Mouse (Mus musculus): Measurements from ENCODE around the gene Zfp697. TPM values are rescaled to one million over a fixed set of nuclear protein-coding genes. Genes with fewer than 3 reads are reported as not detected.
"Not testable (repeated sequence)": the region's sequence is repeated elsewhere in the genome, so short reads cannot be mapped to it uniquely, and the experiment has no call there.

The Zfp697 gene
- polyA plus RNA-seq, 1 experiment from 2014 or later = 8.9 TPM

- not testable (repeated sequence) for H3K27ac ChIP-seq
- WGBS = 76% methylated on average over 12 of the region's 12 CpGs
Measured at GRCm38 (mm10) chr3:98406569-98407144, 24.4 kb downstream of the Zfp697 start.

GRCm38 (mm10) chr3:98407261-98407780, 25.1 kb downstream of the Zfp697 start:
- not testable (repeated sequence) for ATAC-seq (ENCODE audit: insufficient number of reproducible peaks, insufficient read depth, low FRiP score, low TSS enrichment, low read depth); H3K36me3 ChIP-seq; H3K27ac ChIP-seq; H3K4me3 ChIP-seq (replicated peaks); H3K4me2 ChIP-seq; H3K9me3 ChIP-seq; H3K27me3 ChIP-seq; H3K4me1 ChIP-seq (replicated peaks); H3K9ac ChIP-seq (replicated peaks)
- WGBS = 65% methylated on average over 5 of the region's 5 CpGs

More at GRCm38 (mm10) chr3:98406569-98407144, 24.4 kb downstream of the Zfp697 start:
- not testable (repeated sequence) for H3K4me2 ChIP-seq; H3K4me3 ChIP-seq (replicated peaks); H3K9ac ChIP-seq (replicated peaks); ATAC-seq (ENCODE audit: insufficient number of reproducible peaks, insufficient read depth, low FRiP score, low TSS enrichment, low read depth); H3K4me1 ChIP-seq (replicated peaks); H3K27me3 ChIP-seq; H3K9me3 ChIP-seq; H3K36me3 ChIP-seq

DNA sequence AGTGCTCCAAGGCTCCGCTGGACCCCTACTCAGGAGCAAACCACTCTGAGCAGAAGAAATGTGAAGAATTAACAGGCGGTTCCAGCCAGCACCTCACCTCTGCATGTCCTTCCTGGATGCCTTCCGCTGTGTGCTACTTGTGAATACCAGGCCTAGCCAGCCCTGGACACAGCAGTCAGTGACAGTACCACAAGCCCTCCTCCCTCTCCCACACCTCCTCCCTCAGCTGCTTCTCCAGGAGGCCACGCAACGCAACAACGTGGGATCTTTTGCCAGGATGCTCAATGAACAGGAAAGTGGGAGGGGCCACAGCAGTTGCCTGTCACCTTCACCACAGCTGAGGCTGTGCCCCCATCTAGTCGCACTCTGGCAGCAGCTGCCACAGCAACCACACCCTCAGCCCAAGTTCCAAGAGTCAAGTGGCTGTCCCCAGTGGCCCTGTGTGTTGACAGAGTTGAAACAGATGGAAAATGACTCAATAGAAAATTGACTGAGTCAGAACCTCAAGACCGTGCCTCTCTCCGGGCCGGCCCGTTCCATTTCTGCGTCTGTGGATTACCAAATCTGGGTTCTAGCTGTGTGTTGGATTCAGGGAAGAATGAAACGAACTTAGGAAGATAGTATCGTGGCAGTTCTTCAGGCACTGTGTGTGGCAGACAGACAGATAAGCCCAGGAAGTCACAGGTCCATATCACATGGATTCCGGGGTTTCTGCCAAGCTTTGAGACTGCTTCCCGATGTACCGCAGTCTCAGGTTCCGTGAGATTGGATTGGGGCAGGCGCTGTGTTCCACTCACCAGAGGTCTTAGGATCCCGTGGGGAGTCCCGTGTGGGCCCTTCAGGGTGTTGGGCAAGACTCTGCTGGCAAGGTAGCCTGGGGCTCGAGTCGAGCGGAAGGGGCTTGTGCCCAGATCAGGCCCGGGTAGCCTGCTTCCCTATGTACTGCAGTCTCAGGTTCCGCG, 28.6 kb downstream of the Zfp697 start:
- WGBS = 92% methylated on average over 18 of the region's 27 CpGs
- ATAC-seq (ENCODE audit: insufficient number of reproducible peaks, insufficient read depth, low FRiP score, low TSS enrichment, low read depth); H3K27ac ChIP-seq; H3K36me3 ChIP-seq; H3K9me3 ChIP-seq; H3K27me3 ChIP-seq; H3K9ac ChIP-seq (replicated peaks); H3K4me1 ChIP-seq (replicated peaks); H3K4me2 ChIP-seq; H3K4me3 ChIP-seq (replicated peaks): not testable (repeated sequence)

DNA sequence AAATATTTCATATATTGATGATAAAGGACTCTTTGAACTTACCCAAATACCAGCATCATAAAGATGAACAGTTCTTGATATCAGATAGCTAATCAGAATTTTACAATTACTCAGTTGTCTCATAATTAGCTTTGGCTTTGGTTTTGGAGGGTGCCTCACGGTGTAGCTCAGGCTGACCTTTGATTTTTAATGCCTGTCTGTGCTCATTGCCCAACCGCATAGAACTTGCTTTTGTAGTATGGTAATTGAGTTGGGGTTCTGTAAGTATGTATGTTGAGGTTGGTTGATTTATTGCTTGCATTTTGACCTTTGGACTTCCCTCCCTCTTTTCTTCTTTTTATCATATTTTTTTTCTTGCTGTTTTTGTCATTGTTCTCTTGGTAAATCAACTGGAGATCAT, 31.5 kb downstream of the Zfp697 start:
- 75% methylated on average over 2 of the region's 2 CpGs for whole genome bisulfite sequencing
- Histone ChIP-seq H3K9me3 (no peaks in the 10 kb centered on the region), H3K27me3 (no peaks in the 10 kb centered on the region), H3K4me3 (replicated peaks) (no peak overlapping the region), H3K36me3 (no peaks in the 10 kb centered on the region), H3K4me1 (replicated peaks) (peaks cover 2% of the 10 kb centered on the region; the same call in 1 of the 2 replicates), H3K27ac (no peak overlapping the region), H3K4me2 (no peak overlapping the region), H3K9ac (replicated peaks) (no peak overlapping the region)
- no peak for ATAC-seq (ENCODE audit: insufficient number of reproducible peaks, insufficient read depth, low FRiP score, low TSS enrichment, low read depth)

GRCm38 (mm10) chr3:98414296-98414695, 32.0 kb downstream of the Zfp697 start:
- WGBS = 90% methylated on average over 3 of the region's 3 CpGs
- Histone ChIP-seq H3K9me3 (no peaks in the 10 kb centered on the region), H3K27ac (no peak overlapping the region), H3K4me2 (no peak overlapping the region), H3K4me3 (replicated peaks) (no peak overlapping the region), H3K36me3 (no peaks in the 10 kb centered on the region), H3K9ac (replicated peaks) (no peak overlapping the region), H3K4me1 (replicated peaks) (peaks cover 7% of the 10 kb centered on the region; the same call in 1 of the 2 replicates), H3K27me3 (no peaks in the 10 kb centered on the region)
- no peak for ATAC-seq (ENCODE audit: insufficient number of reproducible peaks, insufficient read depth, low FRiP score, low TSS enrichment, low read depth)

GRCm38 (mm10) chr3:98416426-98417250, 34.4 kb downstream of the Zfp697 start:
- no peak overlapping the region for H3K27ac ChIP-seq
- no peak for ATAC-seq (ENCODE audit: insufficient number of reproducible peaks, insufficient read depth, low FRiP score, low TSS enrichment, low read depth)
- H3K27me3 ChIP-seq = no peaks in the 10 kb centered on the region
- no peaks in the 10 kb centered on the region for H3K36me3 ChIP-seq
- no peak overlapping the region for H3K4me2 ChIP-seq
- H3K9me3 ChIP-seq = no peaks in the 10 kb centered on the region
- H3K9ac ChIP-seq (replicated peaks) = no peak overlapping the region
- peaks cover 12% of the 10 kb centered on the region; the same call in 1 of the 2 replicates for H3K4me1 ChIP-seq (replicated peaks)
- no peak overlapping the region for H3K4me3 ChIP-seq (replicated peaks)
- WGBS = 84% methylated on average over 5 of the region's 5 CpGs

DNA sequence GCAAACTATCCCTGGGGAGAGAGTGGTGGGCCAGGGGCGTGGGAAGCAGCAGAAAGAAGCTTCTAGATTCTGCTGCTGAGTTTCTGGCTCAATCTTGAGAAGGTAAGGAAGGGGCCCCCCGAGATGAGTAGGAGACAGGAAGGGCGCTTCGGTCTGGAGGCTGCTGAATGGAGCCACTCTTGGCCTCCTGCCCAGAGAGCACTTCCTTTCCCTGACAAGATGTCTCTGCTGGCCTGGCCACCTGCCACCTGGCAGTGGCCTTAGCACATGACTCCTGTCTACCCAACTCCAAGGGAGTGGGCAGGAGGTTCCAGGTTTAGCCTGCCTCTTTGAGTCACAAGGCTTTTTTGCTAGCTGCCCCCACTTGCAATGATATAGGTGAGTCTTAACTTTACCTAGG, 35.1 kb downstream of the Zfp697 start:
- Histone ChIP-seq H3K9ac (replicated peaks) (no peak overlapping the region), H3K27ac (no peak overlapping the region), H3K36me3 (no peaks in the 10 kb centered on the region), H3K9me3 (no peaks in the 10 kb centered on the region), H3K4me2 (no peak overlapping the region), H3K27me3 (no peaks in the 10 kb centered on the region), H3K4me1 (replicated peaks) (peaks cover 12% of the 10 kb centered on the region; the same call in 1 of the 2 replicates), H3K4me3 (replicated peaks) (no peak overlapping the region)
- WGBS = 74% methylated on average over 4 of the region's 4 CpGs
- no peak for ATAC-seq (ENCODE audit: insufficient number of reproducible peaks, insufficient read depth, low FRiP score, low TSS enrichment, low read depth)

- no peaks in the 10 kb centered on the region for H3K9me3 ChIP-seq
- H3K27me3 ChIP-seq = no peaks in the 10 kb centered on the region
- no peaks in the 10 kb centered on the region for H3K36me3 ChIP-seq
- ATAC-seq (ENCODE audit: insufficient number of reproducible peaks, insufficient read depth, low FRiP score, low TSS enrichment, low read depth) = no peak
- H3K9ac ChIP-seq (replicated peaks) = no peak overlapping the region
- H3K4me1 ChIP-seq (replicated peaks) = peaks cover 12% of the 10 kb centered on the region; the same call in 1 of the 2 replicates
- H3K4me3 ChIP-seq (replicated peaks) = no peak overlapping the region
- 53% methylated on average over 6 of the region's 6 CpGs for WGBS
- H3K4me2 ChIP-seq = no peak overlapping the region
- no peak overlapping the region for H3K27ac ChIP-seq
Measured at GRCm38 (mm10) chr3:98418991-98419785, 36.9 kb downstream of the Zfp697 start.

DNA sequence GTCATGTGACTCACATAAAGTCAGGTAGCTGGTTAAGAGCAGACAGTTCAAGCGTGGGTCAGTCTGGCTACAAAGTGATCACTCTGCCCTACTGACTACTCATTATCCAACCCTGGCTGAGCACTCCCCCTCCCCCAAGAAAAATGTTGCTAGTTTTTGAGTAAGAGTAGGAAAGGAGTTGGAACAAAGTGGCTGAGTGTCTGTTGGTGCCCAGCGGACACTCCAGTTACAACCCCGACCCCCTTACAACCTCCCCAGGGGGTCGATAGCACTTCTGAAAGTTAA, 37.5 kb downstream of the Zfp697 start:
- Histone ChIP-seq H3K27me3 (no peaks in the 10 kb centered on the region), H3K27ac (no peak overlapping the region), H3K4me3 (replicated peaks) (no peak overlapping the region), H3K9me3 (no peaks in the 10 kb centered on the region), H3K36me3 (no peaks in the 10 kb centered on the region), H3K4me1 (replicated peaks) (peaks cover 12% of the 10 kb centered on the region; the same call in 1 of the 2 replicates), H3K4me2 (no peak overlapping the region), H3K9ac (replicated peaks) (no peak overlapping the region)
- no peak for ATAC-seq (ENCODE audit: insufficient number of reproducible peaks, insufficient read depth, low FRiP score, low TSS enrichment, low read depth)
- 23% methylated on average over 4 of the region's 4 CpGs for WGBS

GRCm38 (mm10) chr3:98422926-98423325, 40.7 kb downstream of the Zfp697 start:
- H3K9me3 ChIP-seq = no peaks in the 10 kb centered on the region
- 91% methylated on average over 4 of the region's 4 CpGs for WGBS

More at GRCm38 (mm10) chr3:98422926-98423325, 40.7 kb downstream of the Zfp697 start:
- no peak overlapping the region for H3K4me2 ChIP-seq
- peaks cover 19% of the 10 kb centered on the region for H3K27me3 ChIP-seq
- H3K27ac ChIP-seq = no peak overlapping the region
- no peak overlapping the region for H3K4me3 ChIP-seq (replicated peaks)
- no peak for ATAC-seq (ENCODE audit: insufficient number of reproducible peaks, insufficient read depth, low FRiP score, low TSS enrichment, low read depth)
- H3K4me1 ChIP-seq (replicated peaks) = peaks cover 18% of the 10 kb centered on the region; the same call in 1 of the 2 replicates
- H3K9ac ChIP-seq (replicated peaks) = no peak overlapping the region
- H3K36me3 ChIP-seq = peaks cover 4% of the 10 kb centered on the region; the same call in 1 of the 2 replicates
